Mouse (Mus musculus) liver, embryonic 16.5 days (tissue): Measurements from ENCODE around the gene Glrp1. TPM values are rescaled to one million over a fixed set of nuclear protein-coding genes. Genes with fewer than 3 reads are reported as not detected.

Experiments
- polyA plus RNA-seq: library from polyadenylated mRNA; unstranded; fragments of >200 nt; fragmentation: Nextera tagmentation; extraction: Ambion mirVana; gene quantifications from 2 replicates; pipeline ENCODE4 v1.2.1, GENCODE M21; 2015

The Glrp1 gene
- polyA plus RNA-seq, 1 experiment from 2014 or later, result 0.11 TPM

Other genes with a start within 250 kb of the Glrp1 start
- gene Hjurp, start 232.4 kb downstream of the Glrp1 start, polyA plus RNA-seq, result 69.3 and 71.4 TPM in 2 replicates
- gene Trpm8, start 232.4 kb downstream of the Glrp1 start, polyA plus RNA-seq, result not detected in 2 replicates
- 472 and 497 TPM in 2 replicates for gene Spp2, start 103.1 kb downstream of the Glrp1 start, polyA plus RNA-seq
- gene Arl4c, start 192.2 kb upstream of the Glrp1 start, polyA plus RNA-seq, result 0.79 and 0.93 TPM in 2 replicates